Mouse (Mus musculus) intestine, postnatal 0 days (tissue): Measurements from ENCODE around the gene Zfp664. TPM values are rescaled to one million over a fixed set of nuclear protein-coding genes. Genes with fewer than 3 reads are reported as not detected.
A peak's percentile ranks its signal among the peaks of the same experiment; 100 is the strongest.

Experiments
- ATAC-seq: fragments of 200-750 bp; cut with Nextera tagmentation; 2 replicates; pipeline ENCODE4 v1.8.0; 2017; ENCODE audit warnings: mild to moderate bottlenecking, moderate TSS enrichment, moderate library complexity
- H3K27ac ChIP-seq: fragments of 300-500 bp; sonication (generic); 2 replicates; pipeline ENCODE4 v1.5.1; 2014; ENCODE audit warnings: mild to moderate bottlenecking, low read depth, low read length, moderate library complexity
- H3K27me3 ChIP-seq: fragments of 300-500 bp; sonication (generic); replicated peaks from 2 replicates; pipeline ENCODE4 v1.6.1; 2014; ENCODE audit warnings: low read length, mixed read lengths; ENCODE audit not compliant: control insufficient read depth, insufficient read depth
- H3K36me3 ChIP-seq: fragments of 300-500 bp; sonication (generic); 2 replicates; pipeline ENCODE4 v1.6.1; 2014; ENCODE audit warnings: mild to moderate bottlenecking, moderate library complexity; ENCODE audit not compliant: control insufficient read depth, insufficient read depth
- H3K4me1 ChIP-seq: fragments of 300-500 bp; sonication (generic); replicated peaks from 2 replicates; pipeline ENCODE4 v1.6.1; 2014; ENCODE audit warnings: antibody characterized with exemption, low read length, mixed read lengths; ENCODE audit not compliant: control insufficient read depth, insufficient read depth
- H3K4me2 ChIP-seq: fragments of 300-500 bp; sonication (generic); replicated peaks from 2 replicates; pipeline ENCODE4 v1.6.1; 2014; ENCODE audit warnings: low read depth, mild to moderate bottlenecking, moderate library complexity
- H3K4me3 ChIP-seq: fragments of 300-500 bp; sonication (generic); 2 replicates; pipeline ENCODE4 v1.5.1; 2014; ENCODE audit warnings: low read depth, low read length
- H3K9ac ChIP-seq: fragments of 300-500 bp; sonication (generic); 2 replicates; pipeline ENCODE4 v1.6.1; 2014; ENCODE audit warnings: mild to moderate bottlenecking, low read depth, low read length
- H3K9me3 ChIP-seq: fragments of 300-500 bp; sonication (generic); 2 replicates; pipeline ENCODE4 v1.6.1; 2016; ENCODE audit warnings: mixed run types; ENCODE audit not compliant: control insufficient read depth
- CTCF ChIP-seq: sonication (generic); IDR thresholded peaks from 2 replicates; pipeline ENCODE4 v1.5.1; 2016; ENCODE audit warnings: low read depth, mild to moderate bottlenecking, control low read depth, antibody characterized with exemption, moderate library complexity
- WGBS: fragments of 180-500 bp; shearing (Covaris S2); extraction: QIAGEN DNeasy Blood & Tissue Kit; methylation state at CpG from one replicate; pipeline ENCODE4 v1.1.7; 2014; 5-methylcytosine and 5-hydroxymethylcytosine counted together
- polyA plus RNA-seq: library from polyadenylated mRNA; unstranded; fragments of >200 nt; fragmentation: Nextera tagmentation; extraction: Ambion mirVana; gene quantifications from 2 replicates; pipeline ENCODE4 v1.2.1, GENCODE M21; 2015

Gene Zfp664
- polyA plus RNA-seq, 1 experiment from 2014 or later: 36.7 TPM

DNA sequence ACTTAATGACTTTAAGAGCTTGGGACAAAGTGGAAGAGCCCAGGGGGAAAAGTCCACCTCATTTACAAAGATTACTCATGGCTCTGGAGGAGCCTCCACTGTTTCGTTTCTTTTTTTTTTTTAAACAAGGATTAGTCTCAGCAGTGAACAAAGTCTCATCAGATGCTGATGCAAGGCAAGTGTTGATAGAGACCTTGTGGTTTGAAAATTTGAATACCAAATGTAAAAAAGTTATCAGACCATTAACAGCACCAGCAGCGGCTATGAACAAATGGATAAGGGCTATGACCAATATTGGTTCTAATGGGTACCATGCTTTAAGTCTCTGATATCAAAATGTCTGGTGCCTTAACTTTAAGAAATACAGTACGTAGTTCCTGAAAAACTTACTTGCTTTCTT is 13.5 kb upstream of the Zfp664 start:
- ATAC-seq: no peak
- TF ChIP-seq CTCF: no peak
- 66% methylated on average over 3 of the region's 3 CpGs for WGBS
- Histone ChIP-seq H3K4me2 (no peak overlapping the region), H3K36me3 (no peaks in the 10 kb centered on the region), H3K4me3 (no peak overlapping the region), H3K9me3 (no peaks in the 10 kb centered on the region), H3K27me3 (no peaks in the 10 kb centered on the region), H3K4me1 (no peaks in the 10 kb centered on the region), H3K9ac (no peak overlapping the region), H3K27ac (no peak overlapping the region)

DNA sequence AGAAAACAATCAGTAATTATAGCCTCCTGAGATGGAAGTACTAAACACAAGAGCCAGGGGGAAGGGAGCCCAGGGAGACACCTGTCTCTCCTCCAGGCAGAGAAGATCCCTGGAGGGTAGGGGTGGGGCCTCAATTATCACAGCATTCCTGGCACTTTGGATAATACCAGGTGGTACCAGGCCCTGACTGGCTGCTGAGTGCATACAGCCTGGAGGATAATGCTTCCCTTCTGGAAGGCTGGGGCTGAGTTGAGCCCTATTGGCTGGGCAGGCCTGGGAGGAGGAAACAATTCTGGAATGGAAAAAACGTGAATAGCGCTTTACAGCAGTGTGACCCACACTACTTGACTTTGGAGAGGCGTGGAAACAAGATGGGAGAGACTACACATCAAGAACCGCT is 10.9 kb upstream of the Zfp664 start:
- H3K36me3 ChIP-seq: no peaks in the 10 kb centered on the region
- 57% methylated on average over 4 of the region's 4 CpGs for WGBS
- no peaks in the 10 kb centered on the region for H3K27me3 ChIP-seq
- H3K9me3 ChIP-seq: no peaks in the 10 kb centered on the region
- H3K9ac ChIP-seq: no peak overlapping the region
- H3K4me1 ChIP-seq: no peaks in the 10 kb centered on the region
- TF ChIP-seq CTCF: no peak
- no peak overlapping the region for H3K4me2 ChIP-seq
- H3K4me3 ChIP-seq: no peak overlapping the region
- ATAC-seq: no peak
- H3K27ac ChIP-seq: no peak overlapping the region

DNA sequence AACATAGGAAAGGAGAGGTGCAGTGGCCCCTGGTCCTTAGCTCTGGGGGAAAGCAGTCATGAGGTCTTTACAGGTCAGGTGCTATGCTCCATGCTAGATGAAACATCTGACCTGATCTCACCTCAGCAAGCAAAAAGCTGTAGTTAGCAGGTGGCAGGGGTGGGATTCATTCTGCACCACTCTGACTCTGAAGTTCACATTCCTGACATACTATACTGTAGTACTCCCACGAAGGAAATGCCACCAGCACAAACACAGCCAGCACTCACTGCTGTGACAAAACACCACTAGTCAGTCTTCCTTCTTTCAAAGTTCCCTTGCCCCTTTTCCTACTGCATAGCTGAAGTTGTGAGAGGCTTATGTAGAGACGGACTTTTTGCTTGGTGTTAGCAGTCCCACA is 10.2 kb upstream of the Zfp664 start:
- Histone ChIP-seq H3K27ac (no peak overlapping the region), H3K9ac (no peak overlapping the region), H3K9me3 (no peaks in the 10 kb centered on the region), H3K27me3 (no peaks in the 10 kb centered on the region), H3K4me2 (no peak overlapping the region), H3K4me3 (no peak overlapping the region), H3K36me3 (no peaks in the 10 kb centered on the region), H3K4me1 (no peaks in the 10 kb centered on the region)
- no peak for ATAC-seq
- TF ChIP-seq CTCF: no peak
- WGBS: 28% methylated on average over 2 of the region's 2 CpGs

DNA sequence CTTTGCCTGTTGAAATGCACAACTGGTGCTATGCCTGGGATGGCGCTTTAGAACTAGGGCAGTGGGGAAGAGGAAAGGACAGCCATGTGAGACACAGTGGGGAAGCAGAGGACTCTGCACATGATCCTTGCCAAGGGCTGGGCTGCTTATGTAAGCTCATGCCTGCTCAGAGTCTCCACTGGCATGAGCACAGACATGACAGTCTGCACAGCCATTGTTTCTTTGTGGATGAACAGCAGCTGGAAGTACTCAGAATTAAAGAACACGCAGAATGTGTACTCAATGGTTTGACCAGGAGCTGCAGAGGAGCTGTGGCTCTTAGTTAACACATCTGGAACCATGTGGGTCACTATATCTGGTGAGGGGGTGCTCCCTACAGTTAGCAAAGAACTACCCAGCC is 9.4 kb upstream of the Zfp664 start:
- Histone ChIP-seq H3K4me2 (no peak overlapping the region), H3K9ac (no peak overlapping the region), H3K27ac (no peak overlapping the region), H3K4me3 (no peak overlapping the region), H3K4me1 (no peaks in the 10 kb centered on the region), H3K27me3 (no peaks in the 10 kb centered on the region), H3K36me3 (no peaks in the 10 kb centered on the region), H3K9me3 (no peaks in the 10 kb centered on the region)
- no peak for ATAC-seq
- no peak for TF ChIP-seq CTCF
- 72% methylated on average over 2 of the region's 2 CpGs for WGBS

DNA sequence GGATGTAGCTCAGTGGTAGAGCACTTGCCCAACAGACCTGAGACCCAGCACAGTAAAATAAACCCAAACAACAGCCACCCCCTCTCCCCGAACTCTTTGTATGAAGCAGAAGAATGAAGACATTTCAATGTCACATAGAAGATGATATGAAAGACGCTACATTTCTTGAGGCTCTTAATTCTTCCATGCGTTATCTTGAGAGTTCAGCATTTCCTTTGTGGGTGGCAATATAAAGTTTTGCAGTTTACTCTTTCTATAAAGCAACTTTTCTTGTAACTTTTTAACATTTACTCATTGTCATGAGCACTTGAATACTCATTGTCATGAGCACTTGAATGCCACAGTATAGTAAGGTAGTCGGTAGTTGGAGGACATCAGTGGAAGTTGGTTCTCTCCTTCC is 8.3 kb upstream of the Zfp664 start:
- Histone ChIP-seq H3K9ac (no peak overlapping the region), H3K27ac (no peak overlapping the region), H3K4me1 (no peaks in the 10 kb centered on the region), H3K4me2 (no peak overlapping the region), H3K36me3 (no peaks in the 10 kb centered on the region), H3K9me3 (no peaks in the 10 kb centered on the region), H3K4me3 (no peak overlapping the region), H3K27me3 (0 out of 2 replicates have a peak, but pooled peaks cover 2% of the 10 kb centered on the region)
- TF ChIP-seq CTCF: no peak
- no peak for ATAC-seq
- WGBS: 92% methylated on average over 4 of the region's 4 CpGs

DNA sequence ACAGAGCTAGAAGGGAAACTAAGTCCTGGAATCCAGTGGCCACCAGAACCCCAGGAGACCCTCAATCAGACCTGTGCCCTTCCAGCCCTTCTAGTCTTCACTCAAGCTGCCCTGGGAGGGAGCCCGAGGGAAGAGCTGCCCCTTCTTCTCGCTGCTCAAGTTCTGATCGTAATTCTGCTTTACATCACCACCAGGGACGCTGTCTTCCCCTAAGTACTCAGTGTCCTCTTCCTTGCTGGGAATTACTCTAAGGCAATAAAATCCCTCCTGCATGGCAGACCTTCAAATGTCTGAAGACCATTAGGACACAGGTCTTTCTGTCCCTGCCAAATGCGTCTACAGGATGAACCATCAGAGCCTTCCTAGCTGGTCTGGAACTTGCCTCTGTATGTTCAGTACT is 2.5 kb upstream of the Zfp664 start:
- ATAC-seq: no peak
- no peak overlapping the region for H3K27ac ChIP-seq
- 8% methylated on average over 5 of the region's 5 CpGs for WGBS
- no peak overlapping the region for H3K4me3 ChIP-seq
- H3K9ac ChIP-seq: no peak overlapping the region
- no peaks in the 10 kb centered on the region for H3K4me1 ChIP-seq
- H3K27me3 ChIP-seq: peaks cover 12% of the 10 kb centered on the region
- H3K4me2 ChIP-seq: no peak overlapping the region
- H3K9me3 ChIP-seq: no peaks in the 10 kb centered on the region
- H3K36me3 ChIP-seq: no peaks in the 10 kb centered on the region
- TF ChIP-seq CTCF: peak; percentile 81

DNA sequence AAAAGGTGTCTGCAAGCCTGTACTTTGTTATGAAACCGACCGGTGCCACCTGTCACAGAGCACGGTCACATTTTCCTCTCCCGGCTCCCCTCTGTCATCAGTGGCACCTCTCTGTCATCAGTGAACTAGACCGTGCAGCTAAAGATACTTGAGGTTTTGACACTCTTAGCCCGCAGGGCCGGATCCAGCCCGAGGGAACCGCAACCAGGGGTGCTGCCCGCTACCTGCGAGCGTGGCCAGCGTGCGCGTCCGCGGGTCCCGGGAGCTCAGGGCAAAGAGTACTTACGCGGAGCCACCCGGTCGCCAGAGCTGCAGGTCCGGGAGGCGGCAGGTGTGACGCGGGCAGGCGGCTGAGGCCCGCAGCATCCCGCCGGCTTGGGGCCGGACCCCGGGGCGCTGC is 1.0 kb upstream of the Zfp664 start:
- Histone ChIP-seq H3K9me3 (no peaks in the 10 kb centered on the region), H3K27me3 (peaks cover 12% of the 10 kb centered on the region), H3K4me2 (peak overlapping the region; percentile 94), H3K27ac (no peak overlapping the region), H3K9ac (0 out of 2 replicates have a peak overlapping the region, but pooled peaks have one; percentile 26), H3K36me3 (no peaks in the 10 kb centered on the region), H3K4me3 (peak overlapping the region; percentile 69), H3K4me1 (no peaks in the 10 kb centered on the region)
- under 1% methylated on average over 33 of the region's 33 CpGs for WGBS
- no peak for ATAC-seq
- no peak for TF ChIP-seq CTCF
